Comparison of ENCODE assay signal across 40 mouse cellular contexts in the genomic region with DNA sequence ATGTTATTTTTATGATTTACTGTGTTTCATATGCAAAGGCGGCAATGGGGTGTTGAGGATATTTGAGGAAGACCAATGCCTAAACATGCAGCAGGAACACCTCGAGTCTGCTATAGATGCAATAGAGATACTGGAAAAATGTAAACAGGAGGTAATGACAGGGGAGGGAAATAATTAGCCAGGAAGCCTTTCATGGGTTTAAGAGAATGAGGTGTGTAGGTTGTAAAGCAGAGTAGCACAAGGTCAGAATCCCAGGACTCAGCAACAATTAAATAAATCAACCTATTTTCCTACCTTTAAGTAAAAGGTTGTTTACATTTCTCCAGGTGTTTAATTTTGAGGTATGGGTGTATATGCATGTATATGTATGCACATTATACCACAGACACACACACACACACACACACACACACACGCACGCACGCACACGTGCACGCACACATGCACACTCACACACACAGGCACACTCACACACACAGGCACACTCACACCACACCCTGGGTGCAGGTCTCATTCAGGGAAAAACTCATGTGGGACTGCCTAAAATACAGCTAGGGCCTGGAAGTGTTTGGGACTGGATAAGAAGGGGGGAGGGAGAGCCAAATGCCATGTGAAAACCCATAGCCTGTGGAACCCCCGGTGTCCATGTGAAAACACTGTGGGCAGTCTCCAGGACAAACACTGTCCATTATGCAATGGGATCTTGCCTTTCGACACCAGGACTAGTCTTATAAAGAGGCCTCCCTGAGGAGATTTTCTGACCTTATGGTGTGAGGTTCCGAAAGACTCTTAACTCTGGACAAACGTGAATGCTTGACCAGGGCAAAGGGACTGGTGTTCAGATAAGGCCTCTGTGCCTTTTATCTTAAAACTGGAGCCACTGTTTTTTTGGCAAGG. TPM values are rescaled to one million over a fixed set of nuclear protein-coding genes. Genes with fewer than 3 reads are reported as not detected.
DNase-seq lines count a peak whose midpoint lies in the region; ATAC-seq and TF ChIP-seq lines count a peak whose summit lies in the region.
"Had no signal": no experiment of that assay in that cellular context is flagged by ENCODE, and none has a peak within 500 bp of the region (broad histone marks: within the 10 kb centered on the region; RNA-seq: fewer than 3 reads in every experiment).

No protein-coding gene starts in this region.

- no peak for ATAC-seq in liver, embryonic 11.5 days (replicated peaks; ENCODE audit: low FRiP score)
- ATAC-seq in intestine, embryonic 15.5 days: peak; percentile 78
- peak; percentile 33; the same call in 1 of the 2 replicates for ATAC-seq in liver, postnatal 0 days
- ATAC-seq: forebrain, postnatal 0 days; hindbrain, embryonic 16.5 days; midbrain, embryonic 15.5 days had no signal

- no peaks in the 10 kb centered on the region for H3K27me3 ChIP-seq in liver, adult 2 months (ENCODE audit: control insufficient read depth, insufficient read depth, low read length)
- H3K27me3 ChIP-seq in liver, embryonic 11.5 days (replicated peaks; ENCODE audit: control insufficient read depth, insufficient read depth, low read length): no peaks in the 10 kb centered on the region
- no peaks in the 10 kb centered on the region for H3K27me3 ChIP-seq in intestine, embryonic 15.5 days (replicated peaks)
- no peaks in the 10 kb centered on the region for H3K27me3 ChIP-seq in liver, postnatal 0 days (ENCODE audit: insufficient read depth, low read length)
- H3K27me3 ChIP-seq: heart, embryonic 15.5 days; kidney, embryonic 15.5 days; limb, embryonic 13.5 days; midbrain, embryonic 15.5 days had no signal

- H3K4me3 ChIP-seq in liver, adult 2 months (ENCODE audit: insufficient read depth, low read depth, low read length): no peak overlapping the region
- H3K4me3 ChIP-seq in liver, embryonic 11.5 days (ENCODE audit: low read depth, low read length): no peak overlapping the region
- no peak overlapping the region for H3K4me3 ChIP-seq in intestine, embryonic 15.5 days (replicated peaks)
- 0 out of 2 replicates have a peak overlapping the region, but pooled peaks have one; percentile 18 for H3K4me3 ChIP-seq in liver, postnatal 0 days (ENCODE audit: low read depth, low read length)
- H3K4me3 ChIP-seq: erythroblast, embryonic 14.5 days; forebrain, embryonic 12.5 days; heart, embryonic 15.5 days; kidney, embryonic 15.5 days; layer of hippocampus, adult 2 months; limb, embryonic 13.5 days; midbrain, embryonic 15.5 days had no signal

- WGBS in liver, adult 2 months: 60% methylated on average over 11 of the region's 11 CpGs
- 68% methylated on average over 11 of the region's 11 CpGs for WGBS in liver, embryonic 11.5 days
- WGBS in intestine, embryonic 15.5 days: 59% methylated on average over 11 of the region's 11 CpGs
- WGBS in liver, postnatal 0 days (ENCODE audit: insufficient replicate concordance): 61% methylated on average over 11 of the region's 11 CpGs

- TF ChIP-seq EP300 in liver, postnatal 0 days (IDR thresholded peaks at IDR 0.05; ENCODE audit: low read depth): no peak

- peak overlapping the region; percentile 34; the same call in 1 of the 2 replicates for H3K9ac ChIP-seq in liver, adult 2 months (ENCODE audit: low read depth, low read length)
- H3K9ac ChIP-seq in liver, embryonic 11.5 days (ENCODE audit: low read depth, low read length): no peak overlapping the region
- no peak overlapping the region for H3K9ac ChIP-seq in intestine, embryonic 15.5 days
- no peak overlapping the region for H3K9ac ChIP-seq in liver, postnatal 0 days (replicated peaks)
- H3K9ac ChIP-seq: forebrain, embryonic 12.5 days; forebrain, postnatal 0 days; heart, embryonic 15.5 days; kidney, embryonic 15.5 days; limb, embryonic 13.5 days; midbrain, embryonic 15.5 days had no signal

- no peaks in the 10 kb centered on the region for H3K36me3 ChIP-seq in liver, adult 2 months (ENCODE audit: control insufficient read depth, insufficient read depth, low read length)
- H3K36me3 ChIP-seq in liver, embryonic 11.5 days (ENCODE audit: control insufficient read depth, insufficient read depth, low read length): no peaks in the 10 kb centered on the region
- H3K36me3 ChIP-seq in intestine, embryonic 15.5 days: no peaks in the 10 kb centered on the region
- no peaks in the 10 kb centered on the region for H3K36me3 ChIP-seq in liver, postnatal 0 days (replicated peaks; ENCODE audit: insufficient read depth, low read length)
- H3K36me3 ChIP-seq: forebrain, embryonic 12.5 days; heart, embryonic 15.5 days; kidney, embryonic 15.5 days; limb, embryonic 13.5 days; midbrain, embryonic 15.5 days had no signal

- peak overlapping the region; percentile 45; the same call in 1 of the 2 replicates for H3K27ac ChIP-seq in liver, adult 2 months (replicated peaks; ENCODE audit: insufficient read depth, low read depth, low read length)
- no peak overlapping the region for H3K27ac ChIP-seq in liver, embryonic 11.5 days (ENCODE audit: low read depth, low read length)
- H3K27ac ChIP-seq in intestine, embryonic 15.5 days: 0 out of 2 replicates have a peak overlapping the region, but pooled peaks have one; percentile 11
- H3K27ac ChIP-seq in liver, postnatal 0 days (ENCODE audit: low read depth): peak overlapping the region; percentile 30; the same call in 1 of the 2 replicates
- H3K27ac ChIP-seq: forebrain, embryonic 12.5 days; heart, embryonic 15.5 days; kidney, embryonic 15.5 days; layer of hippocampus, adult 2 months; limb, embryonic 13.5 days; midbrain, embryonic 15.5 days; stomach, postnatal 0 days had no signal

- TF ChIP-seq POLR2A in liver, adult 2 months (IDR thresholded peaks at IDR 0.05; ENCODE audit: extremely low read depth, insufficient read depth, low read length): no peak

- peaks cover 22% of the 10 kb centered on the region for H3K4me1 ChIP-seq in liver, adult 2 months (ENCODE audit: control insufficient read depth, insufficient read depth, low read length)
- H3K4me1 ChIP-seq in liver, embryonic 11.5 days (replicated peaks; ENCODE audit: control insufficient read depth, insufficient read depth, low read length): peaks cover 5% of the 10 kb centered on the region; the same call in 1 of the 2 replicates
- no peaks in the 10 kb centered on the region for H3K4me1 ChIP-seq in intestine, embryonic 15.5 days (replicated peaks)
- H3K4me1 ChIP-seq in liver, postnatal 0 days (ENCODE audit: insufficient read depth): no peaks in the 10 kb centered on the region; the same call in 1 of the 2 replicates
- H3K4me1 ChIP-seq: forebrain, embryonic 12.5 days; heart, embryonic 15.5 days; kidney, embryonic 15.5 days; limb, embryonic 13.5 days had no signal

- peak; percentile 30 for DNase-seq in adrenal gland, adult 2 months
- no peak for DNase-seq in adrenal gland, postnatal 25 days
- peak; percentile 76 for DNase-seq in liver, adult 2 months (ENCODE audit: extremely low read depth, low read depth, low spot score)
- no peak for DNase-seq in liver, embryonic 11.5 days (ENCODE audit: low spot score)
- DNase-seq in liver, postnatal 0 days: no peak
- DNase-seq in kidney, postnatal 14 days: no peak
- DNase-seq in layer of hippocampus, adult 8-10 months (ENCODE audit: low spot score in 2 of 2): no peak
- DNase-seq: cerebellum, adult 2 months; cerebellum, postnatal 14 days; forebrain, postnatal 0 days; gastrocnemius, postnatal 10 days; kidney, adult 11 months; kidney, postnatal 36 days; lung, adult 18-20 months; lung, postnatal 10 days; thymus, adult 18-20 months; thymus, postnatal 25 days had no signal

- no peaks in the 10 kb centered on the region for H3K9me3 ChIP-seq in liver, embryonic 11.5 days (ENCODE audit: control insufficient read depth, low read length)
- H3K9me3 ChIP-seq in intestine, embryonic 15.5 days: no peaks in the 10 kb centered on the region
- no peaks in the 10 kb centered on the region for H3K9me3 ChIP-seq in liver, postnatal 0 days (ENCODE audit: low read length)
- H3K9me3 ChIP-seq: forebrain, embryonic 12.5 days; heart, embryonic 15.5 days; kidney, embryonic 15.5 days; limb, embryonic 13.5 days; midbrain, embryonic 15.5 days had no signal

- H3K79me2 ChIP-seq in liver, adult 2 months (ENCODE audit: control insufficient read depth, insufficient read depth, low read length): no peaks in the 10 kb centered on the region

- H3K4me2 ChIP-seq in liver, embryonic 11.5 days: no peak overlapping the region
- no peak overlapping the region for H3K4me2 ChIP-seq in intestine, embryonic 15.5 days (replicated peaks)
- peak overlapping the region; percentile 45 for H3K4me2 ChIP-seq in liver, postnatal 0 days (ENCODE audit: low read depth, low read length)
- H3K4me2 ChIP-seq: forebrain, embryonic 12.5 days; heart, embryonic 15.5 days; kidney, embryonic 15.5 days; limb, embryonic 13.5 days; midbrain, embryonic 15.5 days had no signal

- no peak for TF ChIP-seq CTCF in liver, adult 2 months (IDR thresholded peaks at IDR 0.05; ENCODE audit: low read depth, low read length)
- TF ChIP-seq CTCF in liver, postnatal 0 days (IDR thresholded peaks at IDR 0.05; ENCODE audit: low read depth): no peak

RNA-seq across cellular contexts. Expression of a gene that starts 5.5 kb away (rescaled TPM):
- total RNA-seq in adrenal gland, adult 2 months (2021): not detected
- polyA plus RNA-seq in adrenal gland, adult 2 months (2012; rRNA removed): not detected in 2 replicates
- total RNA-seq in adrenal gland, postnatal 25 days (2021): not detected in 2 replicates
- total RNA-seq in liver, adult 2 months (2014; rRNA removed): 11.6 and 12.4 TPM in 2 replicates
- polyA plus RNA-seq in liver, adult 2 months (2012; rRNA removed): 3.0 and 4.9 TPM in 2 replicates
- polyA plus RNA-seq in liver, embryonic 11.5 days (2014; fragmentation: Nextera tagmentation; extraction: Ambion mirVana): not detected in 2 replicates
- not detected in 2 replicates for polyA plus RNA-seq in intestine, embryonic 15.5 days (2015; fragmentation: Nextera tagmentation; extraction: Ambion mirVana)
- 0.14 TPM in 1 of 2 replicates, not detected in the other for polyA plus RNA-seq in liver, postnatal 0 days (2015; fragmentation: Nextera tagmentation; extraction: Ambion mirVana)
- total RNA-seq in layer of hippocampus, adult 8-10 months (2022): not detected
- total RNA-seq: CH12.LX; ES-E14; forebrain, postnatal 0 days; gastrocnemius, postnatal 10 days; heart, adult 8-10 months; heart, postnatal 25 days; layer of hippocampus, adult 2 months; layer of hippocampus, postnatal 25 days; left cerebral cortex, adult 8-10 months; left cerebral cortex, postnatal 36 days; neutrophil, adult 5-6 weeks had no signal
- polyA plus RNA-seq: C2C12; cerebellum, adult 2 months; cortical plate, adult 2 months; embryonic facial prominence, embryonic 14.5 days; erythroblast, embryonic 14.5 days; forebrain, embryonic 12.5 days; forebrain, postnatal 0 days; heart, embryonic 15.5 days; hindbrain, embryonic 11.5 days; limb, embryonic 13.5 days; spleen, adult 2 months; stomach, postnatal 0 days had no signal

RNA-seq across cellular contexts. Expression of a gene that starts 43.3 kb away (rescaled TPM):
- total RNA-seq in adrenal gland, adult 2 months (2021): 100 to 1,000 TPM; 161 to 510 TPM
- polyA plus RNA-seq in adrenal gland, adult 2 months (2012; rRNA removed): 60.3 and 70.2 TPM in 2 replicates
- total RNA-seq in adrenal gland, postnatal 25 days (2021): 264 and 316 TPM in 2 replicates
- total RNA-seq in liver, adult 2 months (2014; rRNA removed): 86.4 and 89.3 TPM in 2 replicates
- 15.4 and 20.7 TPM in 2 replicates for polyA plus RNA-seq in liver, adult 2 months (2012; rRNA removed)
- 17.0 and 20.4 TPM in 2 replicates for polyA plus RNA-seq in liver, embryonic 11.5 days (2014; fragmentation: Nextera tagmentation; extraction: Ambion mirVana)
- 12.3 and 15.0 TPM in 2 replicates for polyA plus RNA-seq in intestine, embryonic 15.5 days (2015; fragmentation: Nextera tagmentation; extraction: Ambion mirVana)
- 2.0 TPM in 2 replicates for polyA plus RNA-seq in liver, postnatal 0 days (2015; fragmentation: Nextera tagmentation; extraction: Ambion mirVana)
- total RNA-seq in layer of hippocampus, adult 8-10 months (2022): 10 to 100 TPM; 80.6 to 87.2 (median 84.2) TPM

RNA-seq across cellular contexts. Expression of a gene that starts 43.4 kb away (rescaled TPM):
- 10 to 100 TPM; 12.5 to 16.3 TPM for total RNA-seq in adrenal gland, adult 2 months (2021)
- polyA plus RNA-seq in adrenal gland, adult 2 months (2012; rRNA removed): 2.6 and 3.1 TPM in 2 replicates
- total RNA-seq in adrenal gland, postnatal 25 days (2021): 17.2 and 25.6 TPM in 2 replicates
- 4.3 and 6.4 TPM in 2 replicates for total RNA-seq in liver, adult 2 months (2014; rRNA removed)
- polyA plus RNA-seq in liver, adult 2 months (2012; rRNA removed): 3.1 and 3.3 TPM in 2 replicates
- 30.6 and 32.7 TPM in 2 replicates for polyA plus RNA-seq in liver, embryonic 11.5 days (2014; fragmentation: Nextera tagmentation; extraction: Ambion mirVana)
- polyA plus RNA-seq in intestine, embryonic 15.5 days (2015; fragmentation: Nextera tagmentation; extraction: Ambion mirVana): 25.4 and 25.9 TPM in 2 replicates
- 5.7 and 6.1 TPM in 2 replicates for polyA plus RNA-seq in liver, postnatal 0 days (2015; fragmentation: Nextera tagmentation; extraction: Ambion mirVana)
- 10 to 100 TPM; 33.5 to 37.2 (median 36.7) TPM for total RNA-seq in layer of hippocampus, adult 8-10 months (2022)

Comparison
In these comparisons a context has a peak if more than half of its experiments do, and no peak if none do; other contexts are left out.
1. DNase-seq: peak in adrenal gland, adult 2 months (single experiment) and liver, adult 2 months (single experiment); none in adrenal gland, postnatal 25 days (single experiment), liver, embryonic 11.5 days (single experiment), liver, postnatal 0 days (single experiment), kidney, postnatal 14 days (single experiment) and layer of hippocampus, adult 8-10 months (0 of 2).